Mouse (Mus musculus): ENCODE results near the gene Hist1h3h. TPM values are rescaled to one million over a fixed set of nuclear protein-coding genes. Genes with fewer than 3 reads are reported as not detected.
A peak's percentile ranks its signal among the peaks of the same experiment; 100 is the strongest.
"Not testable (repeated sequence)": the region's sequence is repeated elsewhere in the genome, so short reads cannot be mapped to it uniquely, and the experiment has no call there.

Gene Hist1h3h
- 22.6 and 23.4 TPM in 2 replicates for polyA plus RNA-seq (2015; fragmentation: Nextera tagmentation; extraction: Ambion mirVana)

DNA sequence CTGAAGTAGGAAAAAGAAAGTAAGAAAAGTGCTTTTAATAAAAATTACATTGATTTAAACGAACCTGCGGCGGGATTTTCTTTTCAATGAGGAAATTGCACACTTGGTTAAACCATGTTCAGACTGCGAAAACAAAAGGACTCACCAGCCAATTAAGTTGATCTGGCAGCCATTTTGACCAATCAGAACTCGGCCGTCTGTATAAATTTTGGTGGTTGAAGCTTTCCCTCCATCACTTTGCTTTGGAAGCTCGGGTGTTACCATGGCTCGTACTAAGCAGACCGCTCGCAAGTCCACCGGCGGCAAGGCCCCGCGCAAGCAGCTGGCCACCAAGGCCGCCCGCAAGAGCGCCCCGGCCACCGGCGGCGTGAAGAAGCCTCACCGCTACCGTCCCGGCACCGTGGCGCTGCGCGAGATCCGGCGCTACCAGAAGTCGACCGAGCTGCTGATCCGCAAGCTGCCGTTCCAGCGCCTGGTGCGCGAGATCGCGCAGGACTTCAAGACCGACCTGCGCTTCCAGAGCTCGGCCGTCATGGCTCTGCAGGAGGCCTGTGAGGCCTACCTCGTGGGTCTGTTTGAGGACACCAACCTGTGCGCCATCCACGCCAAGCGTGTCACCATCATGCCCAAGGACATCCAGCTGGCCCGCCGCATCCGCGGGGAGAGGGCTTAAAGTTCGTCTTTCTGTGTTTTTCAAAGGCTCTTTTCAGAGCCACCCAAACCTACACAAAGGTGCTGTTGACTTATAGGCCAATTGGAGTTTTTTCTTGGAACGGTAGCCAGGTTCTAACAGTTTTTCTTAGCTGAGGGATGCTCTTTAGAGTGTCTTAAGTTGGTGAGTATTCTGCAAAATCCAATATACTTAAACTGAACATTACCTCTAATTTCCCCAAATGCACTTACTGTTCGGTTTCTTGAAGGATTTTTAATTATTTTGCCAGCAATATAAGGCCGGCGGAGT, at the start of gene Hist1h3h:
TSS of gene Hist1h3h (plus strand) at position 263 of the 961 bp plus-strand sequence.
- H3K27me3 ChIP-seq, H3K9me3 ChIP-seq, H3K36me3 ChIP-seq: not testable (repeated sequence)
- H3K9ac ChIP-seq, result peak within 1 kb of the TSS; percentile 83
- peak within 1 kb of the TSS; percentile 85 for H3K4me2 ChIP-seq (replicated peaks)
- peak within 1 kb of the TSS; percentile 95 for H3K27ac ChIP-seq
- peaks cover 38% of the 10 kb centered on the region for H3K4me1 ChIP-seq
- H3K4me3 ChIP-seq, result peak within 1 kb of the TSS; percentile 51
- ATAC-seq (ENCODE audit: low FRiP score, low read depth), result peak; percentile 42
- WGBS, result under 1% methylated on average over 30 of the region's 56 CpGs

DNA sequence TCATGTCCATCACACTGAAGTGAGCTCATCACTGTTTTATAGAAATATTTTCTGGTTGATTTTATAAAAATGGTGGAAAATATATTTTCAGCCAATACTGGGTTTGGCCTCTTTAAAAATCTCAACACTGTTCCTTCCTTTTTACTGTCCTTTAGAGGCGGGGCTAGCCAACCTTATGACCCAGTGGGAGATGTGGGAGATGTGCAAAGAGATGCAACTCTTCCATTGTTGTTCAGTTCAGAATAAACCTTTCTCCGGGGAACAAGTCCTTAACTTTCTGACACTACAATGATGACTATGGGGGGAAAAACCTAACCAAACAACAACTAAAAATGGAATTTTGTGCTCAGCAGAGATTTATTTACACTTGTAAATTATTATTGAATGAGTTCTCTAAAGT, 40.2 kb upstream of the Hist1h3h start, which contains the start of gene Olfr1360:
TSS of gene Olfr1360 (minus strand) at position 101 of the 400 bp plus-strand sequence.
- no peak within 1 kb of the TSS for H3K4me3 ChIP-seq
- no peaks in the 10 kb centered on the region for H3K36me3 ChIP-seq
- no peaks in the 10 kb centered on the region for H3K4me1 ChIP-seq
- H3K4me2 ChIP-seq (replicated peaks), result no peak within 1 kb of the TSS
- no peak within 1 kb of the TSS for H3K27ac ChIP-seq
- H3K9me3 ChIP-seq, result no peaks in the 10 kb centered on the region
- 80% methylated on average over 2 of the region's 2 CpGs for WGBS
- H3K9ac ChIP-seq, result no peak within 1 kb of the TSS
- ATAC-seq (ENCODE audit: low FRiP score, low read depth), result no peak
- H3K27me3 ChIP-seq, result no peaks in the 10 kb centered on the region

GRCm38 (mm10) chr13:21697811-21698210, 19.6 kb upstream of the Hist1h3h start, which contains the start of gene Olfr1359:
Olfr1359 (plus strand) TSS chr13:21698111.
- no peak within 1 kb of the TSS for H3K27ac ChIP-seq
- H3K27me3 ChIP-seq, result no peaks in the 10 kb centered on the region
- no peaks in the 10 kb centered on the region for H3K36me3 ChIP-seq
- H3K9ac ChIP-seq, result no peak within 1 kb of the TSS
- ATAC-seq (ENCODE audit: low FRiP score, low read depth), result no peak
- no peaks in the 10 kb centered on the region for H3K9me3 ChIP-seq
- no peak within 1 kb of the TSS for H3K4me3 ChIP-seq
- H3K4me1 ChIP-seq, result no peaks in the 10 kb centered on the region
- no peak within 1 kb of the TSS for H3K4me2 ChIP-seq (replicated peaks)

GRCm38 (mm10) chr13:21706669-21707068, 10.8 kb upstream of the Hist1h3h start:
- Histone ChIP-seq H3K27ac (no peak overlapping the region), H3K36me3 (no peaks in the 10 kb centered on the region), H3K9ac (no peak overlapping the region), H3K4me2 (replicated peaks) (no peak overlapping the region), H3K9me3 (no peaks in the 10 kb centered on the region), H3K4me1 (0 out of 2 replicates have a peak, but pooled peaks cover under 1% of the 10 kb centered on the region), H3K4me3 (no peak overlapping the region), H3K27me3 (no peaks in the 10 kb centered on the region)
- ATAC-seq (ENCODE audit: low FRiP score, low read depth), result no peak
- 69% methylated on average over 4 of the region's 4 CpGs for WGBS

GRCm38 (mm10) chr13:21710031-21710711, 7.3 kb upstream of the Hist1h3h start:
- peak; percentile 83 for ATAC-seq (ENCODE audit: low FRiP score, low read depth)
- WGBS, result under 1% methylated on average over 32 of the region's 32 CpGs
- Histone ChIP-seq H3K4me3 (peak overlapping the region; percentile 60), H3K36me3 (no peaks in the 10 kb centered on the region), H3K9me3 (no peaks in the 10 kb centered on the region), H3K9ac (peak overlapping the region; percentile 73), H3K27me3 (no peaks in the 10 kb centered on the region), H3K4me1 (peaks cover 6% of the 10 kb centered on the region), H3K4me2 (replicated peaks) (peak overlapping the region; percentile 46), H3K27ac (peak overlapping the region; percentile 83)

DNA sequence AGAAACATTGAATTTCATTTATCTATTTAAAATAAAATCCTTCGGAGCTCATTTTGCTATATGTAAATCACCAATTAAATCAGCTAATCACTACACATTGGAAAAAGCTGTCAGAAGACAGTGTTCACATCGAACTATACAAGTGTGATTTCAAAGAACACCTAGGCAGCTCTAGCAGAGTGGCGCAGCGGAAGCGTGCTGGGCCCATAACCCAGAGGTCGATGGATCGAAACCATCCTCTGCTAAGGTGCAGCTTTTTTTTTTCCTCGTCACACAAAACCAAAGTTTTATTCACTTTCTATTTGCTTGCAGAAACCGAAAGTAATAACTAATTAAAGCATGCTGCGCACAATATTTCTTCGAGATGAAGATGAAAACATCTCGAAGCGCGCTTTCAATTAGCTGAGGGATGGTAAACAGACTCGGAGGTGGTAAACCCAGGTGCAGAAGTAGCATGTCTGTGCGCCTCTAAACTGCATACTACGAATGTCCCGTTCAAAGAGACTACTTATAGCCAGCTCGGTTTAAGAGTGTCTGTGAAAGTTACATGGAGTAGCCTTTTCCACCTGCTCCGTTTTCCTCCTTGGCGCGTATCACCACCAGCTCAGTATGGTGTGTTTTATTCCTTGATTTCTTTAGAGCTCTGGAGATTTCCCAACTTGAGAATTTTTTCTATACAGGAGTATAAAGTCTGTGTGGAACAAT, 6.5 kb upstream of the Hist1h3h start:
- Histone ChIP-seq H3K36me3 (no peaks in the 10 kb centered on the region), H3K4me2 (replicated peaks) (peak overlapping the region; percentile 69), H3K4me3 (peak overlapping the region; percentile 60), H3K9ac (peak overlapping the region; percentile 61), H3K9me3 (no peaks in the 10 kb centered on the region), H3K4me1 (peaks cover 11% of the 10 kb centered on the region), H3K27ac (peak overlapping the region; percentile 52; the same call in 1 of the 2 replicates), H3K27me3 (no peaks in the 10 kb centered on the region)
- 2% methylated on average over 22 of the region's 22 CpGs for WGBS
- peak; percentile 80 for ATAC-seq (ENCODE audit: low FRiP score, low read depth)

GRCm38 (mm10) chr13:21711698-21712097, 5.8 kb upstream of the Hist1h3h start:
- H3K4me1 ChIP-seq, result peaks cover 11% of the 10 kb centered on the region
- ATAC-seq (ENCODE audit: low FRiP score, low read depth), result no peak
- peak overlapping the region; percentile 69 for H3K4me2 ChIP-seq (replicated peaks)
- H3K27me3 ChIP-seq, result no peaks in the 10 kb centered on the region
- peak overlapping the region; percentile 61; the same call in 1 of the 2 replicates for H3K9ac ChIP-seq
- WGBS, result 33% methylated on average over 4 of the region's 4 CpGs
- H3K27ac ChIP-seq, result no peak overlapping the region
- peak overlapping the region; percentile 60 for H3K4me3 ChIP-seq
- H3K36me3 ChIP-seq, result no peaks in the 10 kb centered on the region
- no peaks in the 10 kb centered on the region for H3K9me3 ChIP-seq

DNA sequence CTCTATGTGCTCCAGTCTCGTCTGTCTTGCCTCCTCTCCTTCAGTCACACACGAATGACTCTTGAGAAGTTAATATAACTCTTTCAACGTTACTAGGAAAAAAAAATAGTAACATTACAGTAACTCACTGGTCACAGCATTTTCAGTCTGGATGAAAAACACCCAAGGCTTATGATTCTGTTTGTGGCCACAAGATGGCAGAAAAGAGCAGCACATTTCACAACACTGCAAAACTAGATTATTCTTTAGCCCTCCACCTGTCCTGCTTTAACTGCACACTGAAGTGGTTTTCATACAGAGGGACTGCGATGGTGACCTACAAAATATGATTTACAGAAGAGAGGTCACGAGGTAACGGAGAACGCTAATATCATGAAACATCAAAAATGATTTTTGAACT, 2.7 kb upstream of the Hist1h3h start:
- H3K9me3 ChIP-seq, result no peaks in the 10 kb centered on the region
- peak overlapping the region; percentile 90 for H3K27ac ChIP-seq
- peak overlapping the region; percentile 51 for H3K4me3 ChIP-seq
- peak overlapping the region; percentile 72; the same call in 1 of the 2 replicates for H3K9ac ChIP-seq
- H3K4me1 ChIP-seq, result peaks cover 26% of the 10 kb centered on the region
- H3K4me2 ChIP-seq (replicated peaks), result peak overlapping the region; percentile 85
- no peaks in the 10 kb centered on the region for H3K27me3 ChIP-seq
- WGBS, result under 1% methylated on average over 7 of the region's 7 CpGs
- ATAC-seq (ENCODE audit: low FRiP score, low read depth), result no peak
- no peaks in the 10 kb centered on the region for H3K36me3 ChIP-seq

- ATAC-seq (ENCODE audit: low FRiP score, low read depth), result no peak
- H3K9me3 ChIP-seq, result no peaks in the 10 kb centered on the region
- under 1% methylated on average over 22 of the region's 22 CpGs for WGBS
These were observed 2.2 kb upstream of the Hist1h3h start for GRCm38 (mm10) chr13:21715131-21715863.

GRCm38 (mm10) chr13:21715864-21716539, 1.5 kb upstream of the Hist1h3h start, which contains the start of the genes Hist1h2bl and Hist1h2ai:
Hist1h2bl (minus strand) TSS chr13:21716143.
Hist1h2ai (plus strand) TSS chr13:21716422.
- not testable (repeated sequence) for H3K27me3 ChIP-seq, H3K36me3 ChIP-seq, H3K9me3 ChIP-seq
- peaks cover 35% of the 10 kb centered on the region for H3K4me1 ChIP-seq
- WGBS, result under 1% methylated on average over 36 of the region's 50 CpGs
- H3K27ac ChIP-seq, result peak within 1 kb of the TSS; percentile 95
- peak within 1 kb of the TSS; percentile 81 for H3K9ac ChIP-seq
- peak; percentile 94 for ATAC-seq (ENCODE audit: low FRiP score, low read depth)
- H3K4me3 ChIP-seq, result peak within 1 kb of the TSS; percentile 51
- H3K4me2 ChIP-seq (replicated peaks), result peak within 1 kb of the TSS; percentile 85

More at GRCm38 (mm10) chr13:21715131-21715863, 2.2 kb upstream of the Hist1h3h start:
- Histone ChIP-seq H3K4me2 (replicated peaks) (peak overlapping the region; percentile 85), H3K9ac (peak overlapping the region; percentile 72), H3K27ac (peak overlapping the region; percentile 90), H3K27me3 (no peaks in the 10 kb centered on the region), H3K4me1 (peaks cover 29% of the 10 kb centered on the region), H3K36me3 (no peaks in the 10 kb centered on the region), H3K4me3 (peak overlapping the region; percentile 51)
